Comparison of ENCODE assay signal across 8 mouse cellular contexts in the genomic region with DNA sequence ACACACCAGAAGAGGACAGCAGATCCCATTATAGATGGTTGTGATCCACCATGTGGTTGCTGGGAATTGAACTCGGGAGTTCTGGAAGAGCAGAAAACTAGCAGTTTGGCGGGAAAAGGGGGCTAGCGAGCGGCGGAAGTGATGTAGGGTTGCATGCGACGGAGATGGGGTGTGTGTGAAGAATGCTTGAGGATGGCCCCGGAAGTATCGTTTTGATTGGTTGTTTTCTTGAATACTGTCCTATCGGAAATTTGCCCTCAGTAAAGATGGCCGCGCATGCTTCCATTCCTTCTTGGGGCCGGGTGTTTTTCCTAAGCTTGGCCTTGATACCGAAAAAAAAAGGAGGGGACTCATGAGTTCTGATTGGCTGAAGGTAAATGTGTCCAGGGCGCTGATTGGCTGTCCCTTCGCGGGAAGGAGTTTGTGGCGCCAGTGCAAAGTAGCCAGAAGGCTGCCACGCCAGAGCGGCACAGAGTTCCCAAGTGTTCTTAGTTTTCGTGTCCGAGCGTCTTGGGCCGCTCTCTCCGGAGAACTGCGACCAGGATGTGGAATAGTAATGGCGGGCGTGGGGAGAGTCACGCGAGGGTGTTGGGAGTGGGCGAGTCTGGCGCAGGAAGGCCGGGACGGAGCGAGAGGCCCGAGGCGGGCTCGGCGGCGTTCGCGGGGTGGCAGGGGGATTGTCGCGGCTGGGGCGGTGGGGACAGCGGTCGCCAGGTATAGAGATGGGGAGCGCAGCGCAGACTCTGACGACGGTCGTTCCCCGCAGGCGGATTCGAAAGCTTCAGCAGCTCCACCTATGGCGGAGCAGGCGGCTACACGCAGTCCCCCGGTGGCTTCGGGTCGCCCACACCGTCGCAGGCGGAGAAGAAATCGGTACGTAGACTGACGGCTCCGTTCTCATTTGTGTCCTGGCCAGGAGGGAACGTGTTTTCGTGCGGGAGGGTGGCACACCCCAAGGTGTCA. TPM values are rescaled to one million over a fixed set of nuclear protein-coding genes. Genes with fewer than 3 reads are reported as not detected.
DNase-seq lines count a peak whose midpoint lies in the region; ATAC-seq and TF ChIP-seq lines count a peak whose summit lies in the region.

A gene (plus strand): TSS at position 419 of the 963 bp plus-strand sequence.

- peak within 1 kb of the TSS; percentile 58 for H3K4me2 ChIP-seq in kidney, embryonic 14.5 days (replicated peaks; ENCODE audit: low read depth, low read length)
- peak within 1 kb of the TSS; percentile 56 for H3K4me2 ChIP-seq in limb, embryonic 15.5 days

- no peaks in the 10 kb centered on the region for H3K9me3 ChIP-seq in kidney, embryonic 14.5 days (ENCODE audit: control insufficient read depth, low read length)
- H3K9me3 ChIP-seq in limb, embryonic 15.5 days: no peaks in the 10 kb centered on the region

- DNase-seq in A20 (ENCODE audit: low read depth, low spot score): peak; percentile 100
- peak; percentile 99 for DNase-seq in heart, adult 9 months (ENCODE audit: low spot score in 2 of 2)
- peak; percentile 94 to 95 for DNase-seq in monocyte, adult 2 months (ENCODE audit: low read depth in 1 of 2, low spot score in 2 of 2)
- DNase-seq in spleen, postnatal 36 days (ENCODE audit: low spot score in 2 of 2): peak; percentile 97 to 99

- H3K4me3 ChIP-seq in bone marrow macrophage, adult 2 months (ENCODE audit: insufficient read depth, low read length): peak within 1 kb of the TSS; percentile 70
- peak within 1 kb of the TSS; percentile 83 for H3K4me3 ChIP-seq in embryonic fibroblast, embryonic 13.5 days (ENCODE audit: insufficient read depth, low read length)
- H3K4me3 ChIP-seq in kidney, embryonic 14.5 days (ENCODE audit: low read length): peak within 1 kb of the TSS; percentile 71
- peak within 1 kb of the TSS; percentile 71 for H3K4me3 ChIP-seq in limb, embryonic 15.5 days

- peaks cover 7% of the 10 kb centered on the region for H3K4me1 ChIP-seq in bone marrow macrophage, adult 2 months (ENCODE audit: control insufficient read depth, insufficient read depth, low read length)
- 0 out of 2 replicates have a peak, but pooled peaks cover 4% of the 10 kb centered on the region for H3K4me1 ChIP-seq in embryonic fibroblast, embryonic 13.5 days (ENCODE audit: control insufficient read depth, insufficient read depth, low read length)
- peaks cover 5% of the 10 kb centered on the region; the same call in 1 of the 2 replicates for H3K4me1 ChIP-seq in kidney, embryonic 14.5 days (ENCODE audit: control insufficient read depth, insufficient read depth, low read length)
- H3K4me1 ChIP-seq in limb, embryonic 15.5 days: peaks cover 8% of the 10 kb centered on the region; the same call in 1 of the 2 replicates

- TF ChIP-seq CTCF in bone marrow macrophage, adult 2 months (IDR thresholded peaks at IDR 0.05; ENCODE audit: low read depth, low read length): no peak
- TF ChIP-seq CTCF in embryonic fibroblast, embryonic 13.5 days (IDR thresholded peaks at IDR 0.05; ENCODE audit: borderline replicate concordance, insufficient read depth, low read length): no peak

- no peaks in the 10 kb centered on the region for H3K27me3 ChIP-seq in kidney, embryonic 14.5 days (ENCODE audit: control insufficient read depth, insufficient read depth, low read length)
- no peaks in the 10 kb centered on the region for H3K27me3 ChIP-seq in limb, embryonic 15.5 days

- peak within 1 kb of the TSS; percentile 5; the same call in 1 of the 2 replicates for H3K27ac ChIP-seq in bone marrow macrophage, adult 2 months (ENCODE audit: insufficient read depth, low read depth, low read length)
- no peak within 1 kb of the TSS for H3K27ac ChIP-seq in embryonic fibroblast, embryonic 13.5 days (ENCODE audit: insufficient read depth, low read length)
- peak within 1 kb of the TSS; percentile 70; the same call in 1 of the 2 replicates for H3K27ac ChIP-seq in kidney, embryonic 14.5 days (ENCODE audit: low read depth, low read length)
- peak within 1 kb of the TSS; percentile 81 for H3K27ac ChIP-seq in limb, embryonic 15.5 days

- H3K9ac ChIP-seq in kidney, embryonic 14.5 days (ENCODE audit: low read depth, low read length): peak within 1 kb of the TSS; percentile 85
- H3K9ac ChIP-seq in limb, embryonic 15.5 days: peak within 1 kb of the TSS; percentile 60

- H3K36me3 ChIP-seq in kidney, embryonic 14.5 days (ENCODE audit: control insufficient read depth, insufficient read depth, low read length): peaks cover 32% of the 10 kb centered on the region
- peaks cover 31% of the 10 kb centered on the region for H3K36me3 ChIP-seq in limb, embryonic 15.5 days

- ATAC-seq in kidney, embryonic 14.5 days (ENCODE audit: low FRiP score, low TSS enrichment): peak; percentile 96
- ATAC-seq in limb, embryonic 15.5 days (ENCODE audit: insufficient number of reproducible peaks, low FRiP score, low TSS enrichment, low read depth): peak; percentile 95

- under 1% methylated on average over 71 of the region's 71 CpGs for WGBS in kidney, embryonic 14.5 days
- under 1% methylated on average over 70 of the region's 71 CpGs for WGBS in limb, embryonic 15.5 days

- no peak for TF ChIP-seq POLR2A in bone marrow macrophage, adult 2 months (IDR thresholded peaks at IDR 0.05; ENCODE audit: borderline replicate concordance, low read depth, low read length)
- TF ChIP-seq POLR2A in embryonic fibroblast, embryonic 13.5 days (IDR thresholded peaks at IDR 0.05; ENCODE audit: low read depth, low read length): peak; percentile 61

RNA-seq across cellular contexts. Expression of the gene that starts here (rescaled TPM):
- polyA plus RNA-seq in bone marrow macrophage, adult 2 months (2012; ENCODE audit: insufficient read depth, insufficient read length, missing spikeins): 18.4 and 21.8 TPM in 2 replicates
- polyA plus RNA-seq in embryonic fibroblast, embryonic 13.5 days (2011; ENCODE audit: insufficient read length, low read depth, missing spikeins): 16.9 and 20.2 TPM in 2 replicates
- 120 and 124 TPM in 2 replicates for polyA plus RNA-seq in kidney, embryonic 14.5 days (2014; fragmentation: Nextera tagmentation; extraction: Ambion mirVana)
- polyA plus RNA-seq in limb, embryonic 15.5 days (2015; fragmentation: Nextera tagmentation; extraction: Ambion mirVana): 97.9 and 105 TPM in 2 replicates
